Mouse (Mus musculus): Measurements from ENCODE around the gene Pou6f1. TPM values are rescaled to one million over a fixed set of nuclear protein-coding genes. Genes with fewer than 3 reads are reported as not detected.
A peak's percentile ranks its signal among the peaks of the same experiment; 100 is the strongest.
"Not testable (repeated sequence)": the region's sequence is repeated elsewhere in the genome, so short reads cannot be mapped to it uniquely, and the experiment has no call there.

Pou6f1 gene
- total RNA-seq, 2 experiments from 2014 or later, result 0.46 TPM; not detected in 1

DNA sequence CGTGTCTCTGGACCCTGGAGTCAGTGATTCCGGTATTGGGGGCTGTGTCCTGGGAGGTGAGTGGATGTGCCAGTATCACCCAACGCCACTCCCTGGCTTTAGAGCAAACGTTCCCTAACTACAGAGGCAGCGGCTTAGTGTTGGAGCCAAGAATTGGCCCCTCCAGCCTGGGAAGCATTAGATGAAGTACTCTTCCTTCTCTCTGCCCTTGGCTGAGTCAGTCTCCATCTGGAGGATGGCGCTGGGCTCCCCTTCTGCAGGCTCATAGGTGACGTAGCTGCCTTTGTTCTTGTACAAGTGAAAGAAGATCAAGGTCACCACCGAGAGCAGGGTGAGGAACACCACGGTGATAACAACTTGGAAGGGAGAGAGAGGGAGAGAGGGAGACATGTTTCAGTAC, 21.9 kb upstream of the Pou6f1 start:
- ATAC-seq (replicated peaks; ENCODE audit: poor library complexity, severe bottlenecking), result 0 out of 2 replicates have a peak, but pooled peaks have one; percentile 3

DNA sequence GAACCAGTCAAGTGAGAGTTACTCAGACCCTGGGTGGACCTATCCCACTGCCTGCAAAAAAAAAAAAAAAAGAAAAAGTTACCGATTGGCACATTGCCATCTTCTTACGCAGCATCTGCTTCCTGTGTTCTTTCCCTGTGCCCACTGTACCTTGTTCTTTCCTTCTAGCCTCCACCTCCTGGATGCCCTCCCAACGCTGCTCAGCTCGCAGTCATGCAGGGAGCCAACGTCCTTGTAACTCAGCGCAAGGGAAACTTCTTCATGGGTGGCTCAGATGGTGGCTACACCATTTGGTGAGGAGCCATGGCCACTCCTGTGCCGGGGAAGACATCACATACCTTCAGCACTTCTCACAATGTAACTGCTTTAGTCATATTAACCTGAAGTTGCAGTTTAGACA, 19.4 kb upstream of the Pou6f1 start:
- ATAC-seq (replicated peaks; ENCODE audit: poor library complexity, severe bottlenecking), result no peak

DNA sequence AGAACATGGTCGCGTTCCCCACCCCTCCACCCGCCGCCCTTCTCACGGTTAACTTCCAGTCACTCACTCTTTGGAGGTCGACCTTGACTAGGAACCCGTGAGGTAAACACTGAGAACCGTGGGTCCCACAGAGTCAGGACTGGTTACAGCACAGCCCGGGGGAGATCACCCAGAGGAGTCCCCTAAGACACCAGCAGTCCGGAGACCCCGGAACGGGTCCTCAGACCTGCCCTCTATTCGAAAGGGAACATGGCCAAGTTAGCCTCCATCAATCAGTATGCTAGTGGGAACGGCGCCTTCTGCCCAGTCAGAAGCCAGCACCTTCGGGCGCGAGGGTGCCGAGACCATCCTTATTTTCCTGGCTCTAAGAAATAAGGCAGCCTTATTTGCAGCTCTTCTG, 16.4 kb upstream of the Pou6f1 start:
- ATAC-seq (replicated peaks; ENCODE audit: poor library complexity, severe bottlenecking), result no peak

DNA sequence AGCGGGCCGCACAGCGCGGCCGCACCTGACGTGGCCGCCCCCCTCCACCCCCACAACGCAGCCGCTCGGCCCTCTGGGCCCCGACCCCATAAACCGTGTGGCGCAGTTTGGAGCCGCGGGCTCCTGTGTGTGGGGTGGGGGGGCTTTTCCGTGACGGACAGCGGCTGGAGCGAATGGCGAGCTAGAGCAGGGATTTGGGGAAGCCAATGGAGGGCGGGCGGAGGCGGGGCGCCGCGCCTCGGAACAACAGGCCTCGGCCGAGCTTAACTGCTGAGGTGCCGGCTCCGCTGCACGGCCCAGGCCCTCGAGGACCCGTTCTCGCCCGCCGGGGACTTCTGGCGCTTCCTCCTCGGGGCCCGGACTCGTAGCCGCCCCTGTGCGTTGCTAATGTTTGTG, 16.0 kb upstream of the Pou6f1 start:
- ATAC-seq (replicated peaks; ENCODE audit: poor library complexity, severe bottlenecking), result peak; percentile 48

DNA sequence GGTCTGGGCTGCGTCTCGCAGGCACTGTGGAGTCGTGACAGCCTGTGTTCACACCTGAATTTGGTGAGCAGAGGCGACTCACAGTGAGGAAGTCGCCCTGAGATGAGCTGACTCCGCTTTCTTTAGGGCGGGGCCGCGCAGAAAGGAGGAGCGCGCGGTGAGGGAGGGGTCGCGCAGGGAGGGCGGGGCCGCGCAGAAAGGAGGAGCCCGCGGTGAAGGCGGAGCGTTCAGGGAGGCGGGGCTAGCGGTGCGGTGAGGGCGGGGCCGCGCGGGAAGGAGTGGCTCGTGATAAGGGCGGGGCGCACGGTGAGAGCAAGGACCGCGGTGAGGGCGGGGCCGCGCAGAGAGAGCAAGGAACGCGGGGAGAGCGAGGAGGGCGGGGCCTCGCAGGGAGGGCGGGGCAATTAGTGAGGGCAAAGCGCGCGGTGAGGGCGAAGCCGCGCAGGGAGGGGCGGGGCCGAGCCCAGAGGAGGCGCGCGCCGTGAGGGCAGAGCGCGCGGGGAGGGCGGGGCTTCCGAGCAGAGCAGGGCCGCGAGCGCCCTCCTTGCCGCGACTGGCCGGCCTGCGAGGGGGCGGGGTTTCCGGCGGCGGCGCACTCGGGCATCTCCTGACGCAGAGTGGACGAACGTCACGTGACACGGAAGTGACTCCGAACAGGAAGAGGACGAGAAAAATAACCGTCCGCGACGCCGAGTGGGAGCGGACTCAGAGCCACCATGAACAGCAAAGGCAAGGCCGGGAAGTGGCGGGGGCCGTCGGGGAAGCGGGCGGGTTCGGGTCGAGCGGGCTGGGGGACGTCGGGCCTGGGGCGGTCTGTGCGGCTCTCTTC, 15.4 kb upstream of the Pou6f1 start, which contains the start of gene Dazap2:
Gene Dazap2 (plus strand): TSS at position 354 of the 829 bp plus-strand sequence.
- peak; percentile 76 for ATAC-seq (replicated peaks; ENCODE audit: poor library complexity, severe bottlenecking)

DNA sequence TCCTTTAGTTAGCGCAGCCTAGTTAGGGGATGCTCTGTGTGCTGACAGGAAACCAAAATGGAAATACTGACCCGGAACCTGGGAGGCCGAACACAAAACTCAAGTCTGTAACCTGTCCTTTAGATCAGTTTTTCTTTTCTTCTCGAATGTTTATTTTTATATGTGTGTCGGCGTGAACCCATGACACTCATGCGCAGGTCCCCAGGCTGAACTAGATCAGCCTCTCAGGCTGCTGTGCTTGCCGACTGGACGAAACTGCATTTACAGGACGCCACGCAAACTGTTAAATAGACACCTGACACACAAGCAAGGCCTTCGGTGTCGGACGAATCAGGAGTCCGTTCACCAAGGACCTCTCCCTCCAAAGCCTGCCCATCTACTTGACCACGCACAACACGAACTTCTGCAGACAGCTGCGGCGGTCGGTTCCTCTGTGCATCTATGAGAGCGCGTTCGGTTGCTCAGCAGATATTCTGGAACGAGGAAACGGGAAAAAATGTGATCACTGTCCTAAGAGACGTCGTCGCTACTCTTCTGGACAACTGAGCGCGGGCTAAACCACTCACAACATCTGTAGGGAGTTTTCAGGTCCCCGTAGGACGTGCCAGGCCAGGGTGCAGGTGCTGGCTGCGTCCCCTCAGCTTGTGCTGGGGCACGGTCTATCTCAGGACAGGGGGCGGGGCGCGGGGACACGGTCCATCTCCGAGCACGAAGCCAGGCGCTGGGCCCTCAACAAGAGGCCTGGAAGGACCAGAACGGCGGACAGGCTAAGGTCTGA, 14.6 kb upstream of the Pou6f1 start:
- ATAC-seq (replicated peaks; ENCODE audit: poor library complexity, severe bottlenecking), result peak; percentile 15

DNA sequence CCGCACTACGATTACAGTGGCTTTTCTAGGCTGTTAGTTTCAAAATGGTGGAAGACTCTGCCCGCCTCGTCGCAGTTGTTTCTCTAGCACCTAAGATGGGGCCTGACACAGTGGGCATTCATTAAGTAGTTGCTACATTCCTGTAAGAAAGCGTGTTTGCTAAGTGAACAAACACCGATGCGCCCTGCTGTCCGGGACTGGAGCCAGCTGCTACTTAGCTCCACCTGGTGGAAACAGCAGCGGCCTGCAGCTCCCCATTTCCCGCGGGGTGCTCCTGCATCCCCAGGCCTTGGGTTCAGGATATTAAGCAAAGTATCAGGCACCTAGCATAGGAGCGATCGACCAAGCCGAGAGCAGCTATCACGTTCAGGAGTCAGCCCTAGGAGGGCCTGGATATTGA, 13.8 kb upstream of the Pou6f1 start:
- peak; percentile 36 for ATAC-seq (replicated peaks; ENCODE audit: poor library complexity, severe bottlenecking)

DNA sequence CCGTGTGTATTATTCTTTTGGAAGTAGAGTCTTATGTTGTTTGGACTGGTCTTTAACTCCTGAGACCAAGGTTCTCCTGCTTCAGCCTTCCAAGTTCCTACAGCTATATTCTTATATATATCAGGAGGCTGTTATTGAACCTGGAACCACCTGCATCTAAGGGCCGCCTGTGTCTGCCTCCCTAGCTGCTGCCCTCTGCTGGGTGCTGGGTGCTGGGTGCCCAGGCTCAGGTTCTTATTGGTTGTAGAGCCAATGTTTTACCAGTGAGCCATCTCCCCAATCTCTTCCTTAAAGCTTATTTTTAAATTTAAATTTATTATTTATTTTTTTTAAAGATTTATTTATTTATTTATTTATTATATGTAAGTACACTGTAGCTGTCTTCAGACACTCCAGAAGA, 12.6 kb upstream of the Pou6f1 start:
- ATAC-seq (replicated peaks; ENCODE audit: poor library complexity, severe bottlenecking), result no peak

DNA sequence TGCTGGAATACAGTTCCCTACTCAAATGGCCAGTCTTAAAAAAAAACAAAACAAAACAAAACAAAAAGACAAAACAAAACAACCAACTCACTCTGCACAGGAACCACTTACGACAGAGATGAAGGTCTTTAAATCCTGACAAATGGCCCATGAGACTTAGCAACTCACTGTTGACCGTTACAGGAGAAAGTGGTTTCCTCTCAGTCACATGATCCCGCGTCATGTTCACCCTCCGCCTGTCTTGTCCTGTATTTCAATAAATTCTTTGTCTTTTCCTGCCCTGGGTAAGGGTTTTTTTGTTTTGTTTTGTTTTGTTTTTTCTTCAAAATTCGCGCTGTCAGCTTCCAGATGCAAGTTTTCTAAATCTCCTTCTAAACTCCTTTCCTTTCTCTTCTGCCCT, 12.2 kb upstream of the Pou6f1 start:
- no peak for ATAC-seq (replicated peaks; ENCODE audit: poor library complexity, severe bottlenecking)

DNA sequence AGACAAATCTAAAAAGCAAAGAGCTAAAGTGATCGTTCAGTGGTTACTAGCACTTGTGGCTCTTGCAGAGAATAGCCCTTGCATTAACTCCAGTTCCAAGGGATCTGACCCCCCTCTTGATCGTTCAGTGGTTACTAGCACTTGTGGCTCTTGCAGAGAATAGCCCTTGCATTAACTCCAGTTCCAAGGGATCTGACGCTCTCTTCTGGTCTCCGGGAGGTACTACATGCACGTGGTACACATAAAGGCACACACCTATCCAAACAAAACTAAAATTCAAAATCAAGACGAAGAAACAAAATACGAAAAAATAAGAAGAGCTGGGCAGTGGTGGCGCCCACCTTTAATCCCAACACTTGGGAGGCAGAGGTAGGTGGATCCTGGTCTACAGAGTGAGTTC, 6.9 kb upstream of the Pou6f1 start:
- ATAC-seq (replicated peaks; ENCODE audit: poor library complexity, severe bottlenecking), result not testable (repeated sequence)

DNA sequence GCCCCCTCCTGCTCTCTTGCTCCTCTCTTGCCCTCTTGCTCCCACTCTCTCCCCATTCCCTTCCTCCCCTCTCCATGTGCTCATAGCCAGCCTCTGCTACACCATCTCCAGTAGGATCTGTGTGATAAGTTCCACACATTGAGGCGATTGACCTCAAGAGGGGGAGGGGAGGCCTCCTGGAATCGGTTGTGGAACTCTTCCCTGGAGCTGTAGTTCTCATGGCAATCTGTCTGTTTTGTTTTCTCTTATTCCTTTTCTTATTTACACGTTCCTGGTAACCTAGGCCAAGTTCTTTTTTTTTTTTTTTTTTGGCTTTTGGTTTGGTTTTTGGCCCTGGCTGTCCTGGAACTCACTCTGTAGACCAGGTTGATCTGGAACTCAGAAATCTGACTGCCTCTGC, 1.9 kb upstream of the Pou6f1 start:
- no peak for ATAC-seq (replicated peaks; ENCODE audit: poor library complexity, severe bottlenecking)

DNA sequence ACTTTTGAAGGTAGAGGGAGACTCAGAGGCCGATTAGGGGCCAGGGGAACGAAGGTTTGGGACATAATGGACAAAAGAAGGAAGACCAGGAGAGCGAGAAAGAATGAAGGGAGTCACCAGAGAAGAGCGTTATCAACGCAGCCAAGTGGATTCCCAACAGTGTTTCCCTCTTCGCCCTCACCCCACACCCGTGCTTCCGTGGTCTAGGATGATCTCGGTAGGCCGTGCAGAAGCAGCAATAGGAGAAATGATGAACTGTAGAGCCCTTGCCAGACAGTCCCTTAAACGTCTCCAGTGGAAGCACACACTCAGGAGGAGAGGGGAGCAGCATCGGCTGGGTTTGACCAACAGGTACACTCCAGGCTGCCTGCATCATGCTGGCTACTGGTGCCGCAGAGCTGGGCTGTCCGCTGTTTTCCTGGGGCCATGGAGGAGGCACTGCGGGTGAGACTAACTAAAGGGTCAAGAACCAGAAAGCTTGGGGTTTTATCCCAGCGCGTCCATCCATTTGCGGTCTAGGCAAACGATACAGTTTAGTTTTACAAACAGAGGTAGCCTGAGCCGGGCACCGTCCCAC, 1.0 kb upstream of the Pou6f1 start:
- no peak for ATAC-seq (replicated peaks; ENCODE audit: poor library complexity, severe bottlenecking)

DNA sequence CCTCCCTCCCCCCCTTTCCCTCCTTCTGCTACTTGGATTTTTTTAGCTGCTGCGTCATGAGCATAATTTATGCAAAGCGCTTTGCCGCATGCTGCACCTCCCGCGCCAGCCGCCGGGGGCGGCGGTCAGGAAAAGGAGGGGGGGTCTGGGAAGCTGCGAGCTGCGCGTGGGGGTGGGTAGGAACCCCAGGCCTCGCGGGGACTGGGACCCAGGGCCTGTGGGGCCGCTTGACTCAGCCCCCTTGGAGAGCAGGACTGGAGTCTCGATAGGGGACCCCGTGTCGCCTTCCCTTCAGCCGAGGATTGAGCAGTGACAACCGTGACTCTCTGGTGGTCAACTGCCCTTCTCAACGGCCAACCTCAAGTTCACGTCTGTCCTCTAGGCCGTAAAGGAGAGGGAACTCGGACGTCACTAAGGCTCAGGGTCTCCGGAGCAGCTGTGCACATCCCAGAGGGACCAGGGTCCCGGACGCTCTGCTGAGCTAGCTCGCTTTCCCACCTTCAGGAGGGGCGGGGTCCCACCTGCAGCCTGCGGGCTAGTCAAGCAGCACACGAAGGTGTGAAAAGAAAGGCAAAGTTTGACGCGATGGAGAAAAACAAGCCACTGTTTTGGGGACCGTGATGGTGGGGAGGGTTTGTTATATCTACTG, 387 bp upstream of the Pou6f1 start:
- ATAC-seq (replicated peaks; ENCODE audit: poor library complexity, severe bottlenecking), result peak; percentile 72

DNA sequence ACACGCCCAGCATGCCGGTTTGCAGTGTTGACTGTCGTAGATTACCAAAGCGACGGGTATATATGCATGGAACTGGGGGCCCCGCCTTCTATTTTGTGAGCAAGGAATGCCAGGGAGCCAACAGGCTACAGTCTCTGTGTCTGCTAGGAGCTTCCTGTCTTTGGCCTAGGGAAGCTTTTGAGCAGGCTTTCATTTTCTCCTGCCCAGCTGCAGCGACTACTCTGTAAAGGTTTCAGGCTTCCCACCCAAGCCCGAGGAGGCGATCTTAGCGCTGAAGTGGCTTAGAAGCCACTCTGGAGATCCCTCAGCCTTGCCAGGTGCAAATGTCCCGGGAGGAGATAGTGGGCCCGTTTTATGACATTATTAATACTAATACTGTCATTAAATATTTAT, 905 bp downstream of the Pou6f1 start:
- peak; percentile 40 for ATAC-seq (replicated peaks; ENCODE audit: poor library complexity, severe bottlenecking)

DNA sequence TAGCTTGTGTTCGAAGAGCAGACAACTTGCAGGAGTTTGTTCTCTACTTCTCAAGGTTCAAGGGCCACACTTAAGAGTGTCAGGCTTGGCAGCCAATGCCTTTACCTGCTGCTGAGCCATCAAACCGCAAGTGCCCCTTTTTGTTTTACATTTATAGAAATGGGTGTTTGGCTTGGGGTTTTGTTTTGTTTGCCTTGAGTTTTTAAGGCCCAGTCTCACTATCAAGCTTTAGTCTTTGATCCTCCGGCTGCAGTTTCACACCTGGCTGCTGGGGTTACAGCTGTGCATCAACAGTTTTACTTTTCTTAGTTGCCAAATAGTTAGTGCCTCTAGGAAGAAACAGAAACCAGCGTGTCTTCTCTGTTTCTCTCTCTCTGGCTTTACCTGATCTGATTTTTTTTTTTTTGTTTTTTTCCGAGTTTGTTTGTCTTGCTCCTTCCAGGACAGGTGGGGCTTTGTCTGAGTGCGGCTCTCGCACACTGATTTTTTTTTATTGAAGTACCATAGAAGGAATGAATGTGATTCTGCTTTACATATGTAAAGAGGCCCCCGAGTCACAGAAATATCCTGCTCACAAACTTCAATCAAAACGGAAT, 1.4 kb downstream of the Pou6f1 start:
- ATAC-seq (replicated peaks; ENCODE audit: poor library complexity, severe bottlenecking), result no peak

DNA sequence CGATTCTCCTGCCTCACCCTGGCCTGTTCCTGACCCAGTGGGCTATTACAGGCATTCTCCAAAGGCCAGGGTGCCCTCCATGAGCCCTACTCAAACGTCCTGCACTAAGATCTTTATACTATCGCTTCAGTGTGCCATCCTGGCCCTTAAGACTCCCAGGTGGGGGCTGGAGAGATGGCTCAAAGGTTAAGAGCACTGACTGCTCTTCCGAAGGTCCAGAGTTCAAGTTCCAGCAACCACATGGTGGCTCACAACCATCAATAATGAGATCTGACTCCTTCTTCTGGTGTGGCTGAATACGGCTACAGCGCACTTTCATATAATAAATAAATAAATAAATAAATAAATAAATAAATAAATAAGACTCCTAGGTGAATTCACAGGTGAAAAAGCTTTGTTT, 7.0 kb downstream of the Pou6f1 start:
- no peak for ATAC-seq (replicated peaks; ENCODE audit: poor library complexity, severe bottlenecking)

DNA sequence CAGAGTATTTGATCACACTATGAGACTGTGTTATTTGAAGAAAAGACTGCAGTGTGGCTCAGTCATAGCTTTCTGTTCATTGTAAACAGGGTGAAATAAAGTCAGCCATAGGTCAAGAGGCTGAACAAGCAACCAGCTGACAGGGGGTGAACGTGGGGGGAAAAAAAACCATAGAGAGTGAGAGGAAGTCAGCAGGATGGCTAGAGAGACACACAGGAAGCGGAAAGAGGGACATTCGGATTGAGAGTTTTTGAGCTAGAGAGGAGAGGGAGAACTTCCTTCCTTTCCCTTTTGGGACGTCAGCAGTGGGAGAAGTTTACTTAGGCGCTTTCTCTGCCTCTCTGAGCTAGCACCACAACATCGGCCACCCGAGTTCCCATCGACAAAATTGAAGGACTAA, 9.3 kb downstream of the Pou6f1 start:
- no peak for ATAC-seq (replicated peaks; ENCODE audit: poor library complexity, severe bottlenecking)

DNA sequence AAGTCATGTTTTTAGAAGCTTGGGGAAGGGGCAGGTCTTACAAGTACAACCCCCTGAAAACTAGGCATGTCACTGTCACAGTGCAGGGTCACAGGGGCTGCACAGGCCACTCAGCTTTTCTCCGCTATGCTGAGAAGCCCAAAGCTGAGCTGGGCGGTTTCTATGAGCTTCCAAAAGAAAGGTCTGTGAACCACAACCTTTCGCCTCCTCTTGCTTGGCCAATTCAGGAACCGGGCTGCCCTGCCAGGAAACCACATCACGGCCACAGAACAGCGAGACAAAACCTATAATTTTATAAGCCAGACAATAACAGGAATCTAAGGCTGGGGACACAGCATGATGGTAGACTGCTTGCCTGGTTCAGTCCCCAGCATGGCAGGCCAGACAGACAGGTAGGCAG, 11.5 kb downstream of the Pou6f1 start:
- peak; percentile 55 for ATAC-seq (replicated peaks; ENCODE audit: poor library complexity, severe bottlenecking)

DNA sequence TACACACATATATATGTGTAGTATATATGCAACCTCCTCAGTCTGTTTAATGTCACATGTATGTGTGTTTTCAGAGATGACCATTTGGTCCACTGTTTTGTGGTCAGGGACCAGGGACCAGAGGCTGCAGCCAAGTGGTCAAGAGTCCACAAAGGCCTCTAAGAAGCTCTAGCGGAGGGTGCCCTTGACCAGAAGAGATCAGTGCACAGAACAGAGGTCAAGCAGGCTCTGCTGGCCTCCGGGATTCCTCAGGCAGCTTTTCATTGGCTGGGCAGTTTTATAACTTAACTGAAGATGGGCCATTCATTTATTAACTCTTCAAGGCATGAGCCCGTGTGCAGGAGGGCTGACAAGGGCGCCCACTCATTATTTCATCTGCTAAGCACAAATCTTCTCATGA, 12.6 kb downstream of the Pou6f1 start:
- ATAC-seq (replicated peaks; ENCODE audit: poor library complexity, severe bottlenecking), result no peak

DNA sequence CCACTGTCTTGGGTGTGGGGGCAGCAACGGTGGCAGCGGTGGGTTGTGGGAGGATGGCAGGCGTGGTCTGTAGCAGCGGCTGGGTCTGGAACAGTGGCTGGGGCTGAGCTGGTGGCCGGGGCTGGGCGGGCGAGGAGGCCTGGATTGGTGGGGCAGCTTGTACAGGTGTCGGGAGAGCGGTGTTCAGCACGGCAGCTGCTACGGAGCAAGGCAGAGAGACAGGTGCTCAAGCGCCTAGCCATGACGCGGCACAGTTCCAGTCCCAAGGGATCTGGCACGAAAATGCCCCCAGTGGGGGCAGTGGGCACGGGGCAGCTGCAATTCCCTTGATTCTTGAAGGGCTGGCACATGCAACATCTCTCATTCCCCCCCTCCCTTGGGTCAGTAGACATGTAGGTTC, 13.9 kb downstream of the Pou6f1 start:
- no peak for ATAC-seq (replicated peaks; ENCODE audit: poor library complexity, severe bottlenecking)

Data from granulocyte monocyte progenitor cell, adult 5-6 weeks (primary cell).